Mouse (Mus musculus) heart, embryonic 13.5 days (tissue): ENCODE data around the gene Rxfp3. TPM values are rescaled to one million over a fixed set of nuclear protein-coding genes. Genes with fewer than 3 reads are reported as not detected.

Experiments
- ATAC-seq: fragments of 200-750 bp; cut with Nextera tagmentation; 2 replicates; pipeline ENCODE4 v1.8.0; 2017; ENCODE audit warnings: moderate TSS enrichment; ENCODE audit not compliant: insufficient number of reproducible peaks, low FRiP score, low TSS enrichment; ENCODE audit errors: extremely low read depth
- H3K27ac ChIP-seq: fragments of 300-500 bp; sonication (generic); replicated peaks from 2 replicates; pipeline ENCODE4 v1.5.1; 2015; ENCODE audit warnings: moderate library complexity, mild to moderate bottlenecking, inconsistent platforms
- H3K27me3 ChIP-seq: fragments of 300-500 bp; sonication (generic); replicated peaks from 2 replicates; pipeline ENCODE4 v1.6.1; 2015; ENCODE audit warnings: mild to moderate bottlenecking, inconsistent platforms
- H3K36me3 ChIP-seq: fragments of 300-500 bp; sonication (generic); 2 replicates; pipeline ENCODE4 v1.6.1; 2015; ENCODE audit warnings: mild to moderate bottlenecking, inconsistent platforms
- H3K4me1 ChIP-seq: fragments of 300-500 bp; sonication (generic); 2 replicates; pipeline ENCODE4 v1.6.1; 2015; ENCODE audit warnings: inconsistent platforms
- H3K4me2 ChIP-seq: fragments of 300-500 bp; sonication (generic); 2 replicates; pipeline ENCODE4 v1.6.1; 2015; ENCODE audit warnings: inconsistent platforms, mild to moderate bottlenecking, moderate library complexity
- H3K4me3 ChIP-seq: fragments of 300-500 bp; sonication (generic); 2 replicates; pipeline ENCODE4 v1.5.1; 2015; ENCODE audit warnings: moderate library complexity, mild to moderate bottlenecking, inconsistent platforms
- H3K9ac ChIP-seq: fragments of 300-500 bp; sonication (generic); 2 replicates; pipeline ENCODE4 v1.6.1; 2015; ENCODE audit warnings: inconsistent platforms, mild to moderate bottlenecking, moderate library complexity
- H3K9me3 ChIP-seq: fragments of 300-500 bp; sonication (generic); 2 replicates; pipeline ENCODE4 v1.6.1; 2016; ENCODE audit warnings: inconsistent platforms
- WGBS: fragments of 180-500 bp; shearing (Covaris S2); methylation state at CpG from one replicate; pipeline ENCODE4 v1.1.7; 2015; ENCODE audit warnings: mixed read lengths; 5-methylcytosine and 5-hydroxymethylcytosine counted together
- polyA plus RNA-seq: library from polyadenylated mRNA; unstranded; fragments of >200 nt; fragmentation: Nextera tagmentation; extraction: Ambion mirVana; gene quantifications from 2 replicates; pipeline ENCODE4 v1.2.1, GENCODE M21; 2015

Rxfp3 gene
- polyA plus RNA-seq, 1 experiment from 2014 or later = 0.07 TPM

GRCm38 (mm10) chr15:11030188-11030587 is 7.6 kb downstream of the Rxfp3 start:
- Histone ChIP-seq H3K9me3 (no peaks in the 10 kb centered on the region), H3K36me3 (no peaks in the 10 kb centered on the region), H3K27ac (no peak overlapping the region), H3K4me1 (no peaks in the 10 kb centered on the region), H3K4me2 (no peak overlapping the region), H3K27me3 (peaks cover 35% of the 10 kb centered on the region), H3K9ac (no peak overlapping the region), H3K4me3 (no peak overlapping the region)
- no peak for ATAC-seq
- WGBS = 59% methylated on average over 3 of the region's 3 CpGs

GRCm38 (mm10) chr15:11026801-11027561 is 10.8 kb downstream of the Rxfp3 start:
- ATAC-seq = no peak
- Histone ChIP-seq H3K4me3 (no peak overlapping the region), H3K4me1 (no peaks in the 10 kb centered on the region), H3K9me3 (no peaks in the 10 kb centered on the region), H3K4me2 (no peak overlapping the region), H3K9ac (no peak overlapping the region), H3K36me3 (no peaks in the 10 kb centered on the region), H3K27ac (no peak overlapping the region), H3K27me3 (peaks cover 5% of the 10 kb centered on the region; the same call in 1 of the 2 replicates)
- 59% methylated on average over 4 of the region's 4 CpGs for WGBS

GRCm38 (mm10) chr15:11014931-11015330 is 22.9 kb downstream of the Rxfp3 start:
- no peaks in the 10 kb centered on the region for H3K9me3 ChIP-seq
- no peaks in the 10 kb centered on the region for H3K36me3 ChIP-seq
- H3K4me1 ChIP-seq = no peaks in the 10 kb centered on the region
- no peak overlapping the region for H3K27ac ChIP-seq
- peaks cover 6% of the 10 kb centered on the region for H3K27me3 ChIP-seq
- no peak overlapping the region for H3K4me3 ChIP-seq
- H3K4me2 ChIP-seq = no peak overlapping the region
- no peak overlapping the region for H3K9ac ChIP-seq
- 27% methylated on average over 2 of the region's 2 CpGs for WGBS
- ATAC-seq = no peak

GRCm38 (mm10) chr15:11010976-11011548 is 26.7 kb downstream of the Rxfp3 start:
- Histone ChIP-seq H3K4me1 (no peaks in the 10 kb centered on the region), H3K9ac (no peak overlapping the region), H3K27me3 (peaks cover 15% of the 10 kb centered on the region), H3K36me3 (no peaks in the 10 kb centered on the region), H3K27ac (no peak overlapping the region), H3K4me3 (no peak overlapping the region), H3K4me2 (no peak overlapping the region), H3K9me3 (no peaks in the 10 kb centered on the region)
- no peak for ATAC-seq
- WGBS = 76% methylated on average over 11 of the region's 11 CpGs

- Histone ChIP-seq H3K9ac (no peak overlapping the region), H3K4me1 (no peaks in the 10 kb centered on the region), H3K27ac (no peak overlapping the region), H3K9me3 (no peaks in the 10 kb centered on the region), H3K36me3 (no peaks in the 10 kb centered on the region), H3K27me3 (peaks cover 15% of the 10 kb centered on the region), H3K4me3 (no peak overlapping the region), H3K4me2 (no peak overlapping the region)
- WGBS = 19% methylated on average over 5 of the region's 5 CpGs
- no peak for ATAC-seq
These were observed 29.0 kb downstream of the Rxfp3 start for GRCm38 (mm10) chr15:11008756-11009155.

GRCm38 (mm10) chr15:11004646-11005045 is 33.1 kb downstream of the Rxfp3 start:
- Histone ChIP-seq H3K9ac (no peak overlapping the region), H3K36me3 (no peaks in the 10 kb centered on the region), H3K9me3 (no peaks in the 10 kb centered on the region), H3K4me3 (no peak overlapping the region), H3K27me3 (peaks cover 9% of the 10 kb centered on the region; the same call in 1 of the 2 replicates), H3K4me2 (no peak overlapping the region), H3K27ac (no peak overlapping the region), H3K4me1 (no peaks in the 10 kb centered on the region)
- WGBS = 35% methylated on average over 6 of the region's 6 CpGs
- no peak for ATAC-seq

- Histone ChIP-seq H3K9me3 (no peaks in the 10 kb centered on the region), H3K4me2 (no peak overlapping the region), H3K36me3 (no peaks in the 10 kb centered on the region), H3K27ac (no peak overlapping the region), H3K4me1 (no peaks in the 10 kb centered on the region), H3K4me3 (no peak overlapping the region), H3K27me3 (peaks cover 9% of the 10 kb centered on the region; the same call in 1 of the 2 replicates), H3K9ac (no peak overlapping the region)
- ATAC-seq = no peak
- 82% methylated on average over 4 of the region's 4 CpGs for WGBS
These were observed 34.0 kb downstream of the Rxfp3 start for GRCm38 (mm10) chr15:11003791-11004190.

GRCm38 (mm10) chr15:11000421-11000820 is 37.4 kb downstream of the Rxfp3 start, which contains the start of gene Slc45a2:
Gene Slc45a2 (plus strand): TSS chr15:11000721.
- Histone ChIP-seq H3K9me3 (no peaks in the 10 kb centered on the region), H3K36me3 (peaks cover 6% of the 10 kb centered on the region), H3K27me3 (no peaks in the 10 kb centered on the region), H3K4me2 (peak within 1 kb of the TSS; percentile 44), H3K4me1 (no peaks in the 10 kb centered on the region), H3K9ac (no peak within 1 kb of the TSS), H3K27ac (no peak within 1 kb of the TSS), H3K4me3 (peak within 1 kb of the TSS; percentile 24; the same call in 1 of the 2 replicates)
- ATAC-seq = no peak
- WGBS = 42% methylated on average over 7 of the region's 7 CpGs

GRCm38 (mm10) chr15:10999832-11000231 is 38.0 kb downstream of the Rxfp3 start:
- no peaks in the 10 kb centered on the region for H3K27me3 ChIP-seq

GRCm38 (mm10) chr15:10991566-10991965 is 46.2 kb downstream of the Rxfp3 start:
- H3K4me2 ChIP-seq = no peak overlapping the region
- H3K4me1 ChIP-seq = no peaks in the 10 kb centered on the region
- no peak overlapping the region for H3K9ac ChIP-seq
- no peaks in the 10 kb centered on the region for H3K27me3 ChIP-seq
- peaks cover 39% of the 10 kb centered on the region for H3K36me3 ChIP-seq
- H3K27ac ChIP-seq = no peak overlapping the region
- H3K4me3 ChIP-seq = no peak overlapping the region
- 87% methylated on average over 1 of the region's 1 CpGs for WGBS
- no peaks in the 10 kb centered on the region for H3K9me3 ChIP-seq
- ATAC-seq = no peak

More at GRCm38 (mm10) chr15:10999832-11000231, 38.0 kb downstream of the Rxfp3 start:
- Histone ChIP-seq H3K4me2 (peak overlapping the region; percentile 44), H3K4me1 (no peaks in the 10 kb centered on the region), H3K27ac (no peak overlapping the region), H3K9ac (no peak overlapping the region), H3K9me3 (no peaks in the 10 kb centered on the region), H3K36me3 (peaks cover 11% of the 10 kb centered on the region), H3K4me3 (peak overlapping the region; percentile 24; the same call in 1 of the 2 replicates)
- 44% methylated on average over 5 of the region's 5 CpGs for WGBS
- ATAC-seq = no peak

GRCm38 (mm10) chr15:10990411-10990810 is 47.4 kb downstream of the Rxfp3 start:
- 32% methylated on average over 2 of the region's 2 CpGs for WGBS
- H3K9ac ChIP-seq = no peak overlapping the region
- H3K27ac ChIP-seq = no peak overlapping the region
- no peak for ATAC-seq
- no peak overlapping the region for H3K4me3 ChIP-seq
- no peaks in the 10 kb centered on the region for H3K4me1 ChIP-seq
- no peak overlapping the region for H3K4me2 ChIP-seq
- H3K36me3 ChIP-seq = peaks cover 32% of the 10 kb centered on the region
- no peaks in the 10 kb centered on the region for H3K27me3 ChIP-seq
- no peaks in the 10 kb centered on the region for H3K9me3 ChIP-seq
